Mouse (Mus musculus) lung, embryonic 15.5 days (tissue): Measurements from ENCODE around the gene Nabp2. TPM values are rescaled to one million over a fixed set of nuclear protein-coding genes. Genes with fewer than 3 reads are reported as not detected.

Experiments
- ATAC-seq: fragments of 200-750 bp; cut with Nextera tagmentation; 2 replicates; pipeline ENCODE4 v1.8.0; 2017; ENCODE audit warnings: moderate number of reproducible peaks, borderline replicate concordance; ENCODE audit not compliant: low FRiP score, low TSS enrichment; ENCODE audit errors: extremely low read depth
- H3K27ac ChIP-seq: fragments of 300-500 bp; sonication (generic); 2 replicates; pipeline ENCODE4 v1.5.1; 2015; ENCODE audit warnings: moderate library complexity, mild to moderate bottlenecking, inconsistent platforms
- H3K27me3 ChIP-seq: fragments of 300-500 bp; sonication (generic); 2 replicates; pipeline ENCODE4 v1.6.1; 2015; ENCODE audit warnings: inconsistent platforms
- H3K36me3 ChIP-seq: fragments of 300-500 bp; sonication (generic); 2 replicates; pipeline ENCODE4 v1.6.1; 2015; ENCODE audit warnings: inconsistent platforms
- H3K4me1 ChIP-seq: fragments of 300-500 bp; sonication (generic); 2 replicates; pipeline ENCODE4 v1.6.1; 2015; ENCODE audit warnings: inconsistent platforms
- H3K4me2 ChIP-seq: fragments of 300-500 bp; sonication (generic); 2 replicates; pipeline ENCODE4 v1.6.1; 2015; ENCODE audit warnings: inconsistent platforms, mild to moderate bottlenecking, moderate library complexity
- H3K4me3 ChIP-seq: fragments of 300-500 bp; sonication (generic); 2 replicates; pipeline ENCODE4 v1.5.1; 2015; ENCODE audit warnings: mild to moderate bottlenecking, inconsistent platforms
- H3K9ac ChIP-seq: fragments of 300-500 bp; sonication (generic); 2 replicates; pipeline ENCODE4 v1.6.1; 2015; ENCODE audit warnings: inconsistent platforms
- H3K9me3 ChIP-seq: fragments of 300-500 bp; sonication (generic); 2 replicates; pipeline ENCODE4 v1.6.1; 2016; ENCODE audit warnings: inconsistent platforms
- WGBS: fragments of 180-500 bp; shearing (Covaris S2); methylation state at CpG from one replicate; pipeline ENCODE4 v1.1.7; 2015; 5-methylcytosine and 5-hydroxymethylcytosine counted together
- microRNA-seq: library from miRNA; unstranded; fragments of <30 nt; microRNA quantifications from one replicate; pipeline ENCODE4, GENCODE M21; 2016
- polyA plus RNA-seq: library from polyadenylated mRNA; unstranded; fragments of >200 nt; fragmentation: Nextera tagmentation; extraction: Ambion mirVana; gene quantifications from 2 replicates; pipeline ENCODE4 v1.2.1, GENCODE M21; 2015

Nabp2 gene
- polyA plus RNA-seq, 1 experiment from 2014 or later = 75.7 TPM

- ATAC-seq = no peak
- WGBS = 65% methylated on average over 6 of the region's 6 CpGs
- Histone ChIP-seq H3K4me1 (peaks cover 14% of the 10 kb centered on the region), H3K36me3 (0 out of 2 replicates have a peak, but pooled peaks cover 4% of the 10 kb centered on the region), H3K4me3 (peak overlapping the region; percentile 70), H3K27ac (peak overlapping the region; percentile 97), H3K27me3 (no peaks in the 10 kb centered on the region), H3K9me3 (no peaks in the 10 kb centered on the region), H3K9ac (peak overlapping the region; percentile 74), H3K4me2 (peak overlapping the region; percentile 84)
Measured at GRCm38 (mm10) chr10:128369599-128369998, 41.7 kb downstream of the Nabp2 start.

- peaks cover 14% of the 10 kb centered on the region for H3K4me1 ChIP-seq
- WGBS = 2% methylated on average over 9 of the region's 9 CpGs
- H3K36me3 ChIP-seq = 0 out of 2 replicates have a peak, but pooled peaks cover 7% of the 10 kb centered on the region
- no peaks in the 10 kb centered on the region for H3K27me3 ChIP-seq
- peak overlapping the region; percentile 84 for H3K4me2 ChIP-seq
- H3K9me3 ChIP-seq = no peaks in the 10 kb centered on the region
- H3K4me3 ChIP-seq = peak overlapping the region; percentile 70
- peak overlapping the region; percentile 74 for H3K9ac ChIP-seq
- no peak for ATAC-seq
- peak overlapping the region; percentile 97 for H3K27ac ChIP-seq
Measured at GRCm38 (mm10) chr10:128369218-128369543, 42.1 kb downstream of the Nabp2 start.

GRCm38 (mm10) chr10:128368402-128369217 lies 42.7 kb downstream of the Nabp2 start, which contains the start of gene Coq10a:
Gene Coq10a (minus strand): TSS chr10:128368997.
- Histone ChIP-seq H3K9ac (peak within 1 kb of the TSS; percentile 74), H3K4me1 (peaks cover 14% of the 10 kb centered on the region), H3K27ac (peak within 1 kb of the TSS; percentile 97), H3K4me2 (peak within 1 kb of the TSS; percentile 84), H3K27me3 (no peaks in the 10 kb centered on the region), H3K36me3 (peaks cover 10% of the 10 kb centered on the region), H3K9me3 (no peaks in the 10 kb centered on the region), H3K4me3 (peak within 1 kb of the TSS; percentile 70)
- under 1% methylated on average over 75 of the region's 87 CpGs for WGBS
- ATAC-seq = peak; percentile 97

GRCm38 (mm10) chr10:128367899-128368401 lies 43.3 kb downstream of the Nabp2 start:
- no peak for ATAC-seq
- H3K27me3 ChIP-seq = no peaks in the 10 kb centered on the region
- peak overlapping the region; percentile 74 for H3K9ac ChIP-seq
- peaks cover 17% of the 10 kb centered on the region for H3K36me3 ChIP-seq
- peaks cover 14% of the 10 kb centered on the region for H3K4me1 ChIP-seq
- no peaks in the 10 kb centered on the region for H3K9me3 ChIP-seq
- H3K4me2 ChIP-seq = peak overlapping the region; percentile 84
- peak overlapping the region; percentile 97 for H3K27ac ChIP-seq
- H3K4me3 ChIP-seq = peak overlapping the region; percentile 70
- 14% methylated on average over 19 of the region's 19 CpGs for WGBS

- ATAC-seq = no peak; the same call in 1 of the 2 replicates
Measured at GRCm38 (mm10) chr10:128362568-128362967, 48.7 kb downstream of the Nabp2 start.

GRCm38 (mm10) chr10:128361836-128362235 lies 49.5 kb downstream of the Nabp2 start:
- peaks cover 77% of the 10 kb centered on the region for H3K36me3 ChIP-seq
- no peak overlapping the region for H3K9ac ChIP-seq
- no peak overlapping the region for H3K27ac ChIP-seq
- no peaks in the 10 kb centered on the region for H3K4me1 ChIP-seq
- no peaks in the 10 kb centered on the region for H3K9me3 ChIP-seq
- WGBS = 86% methylated on average over 6 of the region's 6 CpGs
- no peaks in the 10 kb centered on the region for H3K27me3 ChIP-seq
- no peak for ATAC-seq
- H3K4me3 ChIP-seq = no peak overlapping the region
- no peak overlapping the region for H3K4me2 ChIP-seq

More at GRCm38 (mm10) chr10:128362568-128362967, 48.7 kb downstream of the Nabp2 start:
- H3K4me3 ChIP-seq = no peak overlapping the region
- no peak overlapping the region for H3K27ac ChIP-seq
- WGBS = 39% methylated on average over 3 of the region's 3 CpGs
- H3K27me3 ChIP-seq = no peaks in the 10 kb centered on the region
- peaks cover 70% of the 10 kb centered on the region for H3K36me3 ChIP-seq
- peaks cover 2% of the 10 kb centered on the region for H3K4me1 ChIP-seq
- no peaks in the 10 kb centered on the region for H3K9me3 ChIP-seq
- no peak overlapping the region for H3K9ac ChIP-seq
- no peak overlapping the region for H3K4me2 ChIP-seq

- no peaks in the 10 kb centered on the region for H3K4me1 ChIP-seq
- H3K4me3 ChIP-seq = no peak overlapping the region
- no peak overlapping the region for H3K4me2 ChIP-seq
- ATAC-seq = no peak
- H3K9ac ChIP-seq = no peak overlapping the region
- peaks cover 86% of the 10 kb centered on the region for H3K36me3 ChIP-seq
- 76% methylated on average over 6 of the region's 6 CpGs for whole genome bisulfite sequencing
- no peak overlapping the region for H3K27ac ChIP-seq
- no peaks in the 10 kb centered on the region for H3K9me3 ChIP-seq
- no peaks in the 10 kb centered on the region for H3K27me3 ChIP-seq
Measured at GRCm38 (mm10) chr10:128359226-128359625, 52.1 kb downstream of the Nabp2 start.

- no peak for ATAC-seq
- Histone ChIP-seq H3K36me3 (peaks cover 88% of the 10 kb centered on the region), H3K4me1 (no peaks in the 10 kb centered on the region), H3K27me3 (no peaks in the 10 kb centered on the region), H3K4me2 (no peak overlapping the region), H3K4me3 (no peak overlapping the region), H3K9ac (no peak overlapping the region), H3K9me3 (no peaks in the 10 kb centered on the region), H3K27ac (no peak overlapping the region)
- 39% methylated on average over 2 of the region's 2 CpGs for WGBS
Measured at GRCm38 (mm10) chr10:128358796-128359195, 52.5 kb downstream of the Nabp2 start.

Small RNA genes within 50 kb of the gene (microRNA-seq; reads per million reads assigned to microRNA genes)
- gene Gm25361 (not detected), gene Gm26308 (not detected), gene Mir6914 (0.74 reads per million), gene Mir6915 (1.3 reads per million), gene Mir8105 (not detected)

Other genes starting within 250 kb of the Nabp2 start
- 32.2 and 34.9 TPM in 2 replicates for gene Rbms2, start 231.2 kb downstream of the Nabp2 start, polyA plus RNA-seq
- 2.1 and 2.2 TPM in 2 replicates for gene Gls2, start 217.0 kb downstream of the Nabp2 start, polyA plus RNA-seq
- 27.0 and 27.4 TPM in 2 replicates for gene Spryd4, start 199.7 kb downstream of the Nabp2 start, polyA plus RNA-seq
- gene Mip, start 185.7 kb downstream of the Nabp2 start, polyA plus RNA-seq = not detected in 2 replicates
- 61.4 and 63.1 TPM in 2 replicates for gene Timeless, start 179.4 kb downstream of the Nabp2 start, polyA plus RNA-seq
- 0.19 and 0.37 TPM in 2 replicates for gene Apon, start 157.4 kb downstream of the Nabp2 start, polyA plus RNA-seq
- gene Apof, start 142.8 kb downstream of the Nabp2 start, polyA plus RNA-seq = 0.15 and 0.67 TPM in 2 replicates
- 10.5 and 14.0 TPM in 2 replicates for gene Stat2, start 140.9 kb downstream of the Nabp2 start, polyA plus RNA-seq
- 0.15 and 0.17 TPM in 2 replicates for gene Il23a, start 112.7 kb downstream of the Nabp2 start, polyA plus RNA-seq
- gene Pan2, start 108.2 kb downstream of the Nabp2 start, polyA plus RNA-seq = 34.1 and 34.5 TPM in 2 replicates
- gene Cnpy2, start 89.0 kb downstream of the Nabp2 start, polyA plus RNA-seq = 329 and 346 TPM in 2 replicates
- 183 and 185 TPM in 2 replicates for gene Cs, start 73.8 kb downstream of the Nabp2 start, polyA plus RNA-seq
- gene Coq10a, start 42.5 kb downstream of the Nabp2 start, polyA plus RNA-seq = 12.5 and 12.6 TPM in 2 replicates
- gene Ankrd52, start 34.4 kb downstream of the Nabp2 start, polyA plus RNA-seq = 13.0 and 14.9 TPM in 2 replicates
- 0.31 and 0.99 TPM in 2 replicates for gene Slc39a5, start 10.3 kb downstream of the Nabp2 start, polyA plus RNA-seq
- gene Rnf41, start 165 bp upstream of the Nabp2 start, polyA plus RNA-seq = 39.8 and 42.1 TPM in 2 replicates
- 70.2 and 74.7 TPM in 2 replicates for gene Smarcc2, start 47.8 kb upstream of the Nabp2 start, polyA plus RNA-seq
- gene Myl6, start 82.7 kb upstream of the Nabp2 start, polyA plus RNA-seq = 1,477 and 1,532 TPM in 2 replicates
- 2.9 and 4.3 TPM in 2 replicates for gene Myl6b, start 87.2 kb upstream of the Nabp2 start, polyA plus RNA-seq
- 28.8 and 31.5 TPM in 2 replicates for gene Esyt1, start 114.4 kb upstream of the Nabp2 start, polyA plus RNA-seq
- gene Zc3h10, start 136.3 kb upstream of the Nabp2 start, polyA plus RNA-seq = 14.6 and 14.9 TPM in 2 replicates
- gene Rpl41, start 137.8 kb upstream of the Nabp2 start, polyA plus RNA-seq = 3,783 and 4,172 TPM in 2 replicates
- gene Pa2g4, start 154.5 kb upstream of the Nabp2 start, polyA plus RNA-seq = 194 and 200 TPM in 2 replicates
- 21.3 and 22.9 TPM in 2 replicates for gene Erbb3, start 178.2 kb upstream of the Nabp2 start, polyA plus RNA-seq
- 711 and 777 TPM in 2 replicates for gene Rps26, start 215.3 kb upstream of the Nabp2 start, polyA plus RNA-seq
- gene Ikzf4, start 234.5 kb upstream of the Nabp2 start, polyA plus RNA-seq = 1.6 and 2.2 TPM in 2 replicates